Mouse (Mus musculus) thymus, adult 2 months (tissue): ENCODE data around the gene Acadm.

ENCODE experiments used
- CTCF ChIP-seq: fragments of 200-500 bp; IDR thresholded peaks from 2 replicates; pipeline ENCODE4 v1.5.1; 2012; ENCODE audit warnings: mild to moderate bottlenecking, control low read depth, low read length, moderate library complexity, borderline replicate concordance; ENCODE audit not compliant: control insufficient read depth, poor library complexity, insufficient read depth; ENCODE audit errors: extremely low read depth
- POLR2A ChIP-seq: fragments of 200-500 bp; IDR thresholded peaks from 2 replicates; pipeline ENCODE4 v1.6.1; 2012; ENCODE audit warnings: mild to moderate bottlenecking, low read length, control low read depth, moderate library complexity; ENCODE audit not compliant: control insufficient read depth, poor library complexity, insufficient read depth; ENCODE audit errors: extremely low read depth

- TF ChIP-seq POLR2A (no peak), CTCF (no peak)
These were observed 29.7 kb upstream of the Acadm start for GRCm38 (mm10) chr3:153973949-153974760.
